Mouse (Mus musculus): ENCODE data around the gene Sall1. TPM values are rescaled to one million over a fixed set of nuclear protein-coding genes. Genes with fewer than 3 reads are reported as not detected.

Sall1 gene
- polyA plus RNA-seq, 1 experiment from 2014 or later = 0.62 TPM

DNA sequence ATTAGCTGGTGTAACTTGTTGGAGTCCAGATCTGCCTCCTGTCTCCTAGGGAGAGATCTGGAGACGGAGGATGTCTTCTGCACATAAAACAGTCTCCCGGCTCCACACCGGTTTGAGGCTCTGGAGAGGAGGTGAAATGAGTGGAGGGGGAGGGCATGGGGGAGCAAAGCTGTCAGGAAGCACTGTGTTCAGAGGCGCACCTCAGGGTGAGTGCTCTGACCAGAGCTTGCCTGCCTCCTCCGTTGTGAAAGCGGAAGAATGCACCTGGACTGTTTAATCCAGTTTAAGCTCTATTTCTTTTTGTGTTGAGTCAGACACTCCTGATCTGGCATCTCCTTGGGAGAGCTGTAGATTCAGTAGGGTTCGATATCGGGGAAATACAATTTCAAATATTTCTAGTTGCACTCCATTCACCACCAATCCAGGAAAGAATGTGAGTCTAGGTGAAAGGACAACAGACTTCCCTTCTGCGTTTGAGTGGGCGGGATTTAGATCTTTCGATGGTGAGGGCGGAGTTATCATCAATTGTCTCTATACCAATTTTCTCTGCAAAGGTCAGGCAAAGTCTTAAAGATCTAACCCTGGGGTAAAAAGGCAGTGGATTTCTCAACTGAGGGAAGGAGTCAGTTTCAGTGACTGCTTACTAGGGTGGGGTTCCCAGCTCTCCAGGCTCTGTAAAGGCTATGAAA lies 31.8 kb downstream of the Sall1 start:
- H3K4me1 ChIP-seq (ENCODE audit: control insufficient read depth, insufficient read depth, low read length) = no peaks in the 10 kb centered on the region
- ATAC-seq (ENCODE audit: insufficient number of reproducible peaks, insufficient read depth, low FRiP score, low read depth) = no peak
- H3K9ac ChIP-seq (replicated peaks; ENCODE audit: low read depth, low read length) = no peak overlapping the region
- WGBS = 32% methylated on average over 12 of the region's 12 CpGs
- no peak overlapping the region for H3K4me2 ChIP-seq (replicated peaks; ENCODE audit: low read depth, low read length)
- H3K36me3 ChIP-seq (ENCODE audit: control insufficient read depth, insufficient read depth, low read length) = no peaks in the 10 kb centered on the region
- H3K4me3 ChIP-seq (ENCODE audit: low read depth, low read length) = no peak overlapping the region
- H3K27ac ChIP-seq (ENCODE audit: low read length) = no peak overlapping the region
- 0 out of 2 replicates have a peak, but pooled peaks cover 5% of the 10 kb centered on the region for H3K27me3 ChIP-seq (ENCODE audit: control insufficient read depth, insufficient read depth, low read length)
- H3K9me3 ChIP-seq (ENCODE audit: control insufficient read depth, low read depth, low read length) = no peaks in the 10 kb centered on the region

DNA sequence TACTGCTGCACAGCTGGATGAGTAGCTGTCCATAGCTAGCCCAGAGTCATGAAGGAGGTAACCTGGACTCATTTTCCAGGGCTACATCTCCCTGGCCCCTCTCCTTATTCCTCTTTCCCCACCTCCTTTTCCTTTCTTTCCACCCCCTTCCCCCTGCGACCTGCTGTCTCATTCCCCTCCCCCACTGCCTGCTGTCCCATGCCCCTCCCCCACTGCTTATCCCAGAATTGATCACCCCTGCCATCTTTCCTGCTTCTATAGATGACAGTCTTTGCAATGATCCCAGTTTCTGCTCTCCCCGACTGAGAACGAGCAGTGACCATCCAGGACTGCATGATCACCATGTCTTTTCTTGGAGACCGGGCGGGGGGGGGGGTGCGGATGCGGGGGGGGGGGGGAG lies 35.2 kb downstream of the Sall1 start:
- H3K27ac ChIP-seq (ENCODE audit: low read length) = no peak overlapping the region
- no peaks in the 10 kb centered on the region for H3K36me3 ChIP-seq (ENCODE audit: control insufficient read depth, insufficient read depth, low read length)
- no peak for ATAC-seq (ENCODE audit: insufficient number of reproducible peaks, insufficient read depth, low FRiP score, low read depth)

DNA sequence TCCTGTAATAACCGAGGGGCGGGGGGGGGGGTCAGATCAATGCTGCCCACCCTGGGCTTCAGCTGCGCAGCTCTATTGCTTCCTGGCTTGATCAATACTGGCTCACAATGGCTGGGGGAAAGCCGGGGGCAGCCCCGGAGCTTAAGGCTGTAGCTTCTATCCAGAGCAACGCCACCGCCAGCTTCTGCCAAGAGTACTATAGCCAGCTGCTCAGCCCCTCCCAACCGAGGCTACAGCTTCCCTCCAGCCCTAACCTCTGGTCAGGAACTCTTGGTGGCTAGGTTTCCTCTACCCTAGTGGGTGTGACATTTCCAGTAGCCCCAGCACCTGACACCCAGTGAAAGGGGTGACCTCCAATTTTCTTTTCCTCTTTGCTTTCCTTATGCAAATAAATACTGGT lies 36.8 kb downstream of the Sall1 start:
- WGBS = 1% methylated on average over 8 of the region's 8 CpGs
- H3K4me2 ChIP-seq (replicated peaks; ENCODE audit: low read depth, low read length) = peak overlapping the region; percentile 72
- no peak overlapping the region for H3K27ac ChIP-seq (ENCODE audit: low read length)
- no peaks in the 10 kb centered on the region for H3K9me3 ChIP-seq (ENCODE audit: control insufficient read depth, low read depth, low read length)
- peak; percentile 42; the same call in 1 of the 2 replicates for ATAC-seq (ENCODE audit: insufficient number of reproducible peaks, insufficient read depth, low FRiP score, low read depth)
- H3K9ac ChIP-seq (replicated peaks; ENCODE audit: low read depth, low read length) = no peak overlapping the region
- H3K4me3 ChIP-seq (ENCODE audit: low read depth, low read length) = peak overlapping the region; percentile 36; the same call in 1 of the 2 replicates
- H3K4me1 ChIP-seq (ENCODE audit: control insufficient read depth, insufficient read depth, low read length) = peaks cover 9% of the 10 kb centered on the region; the same call in 1 of the 2 replicates
- peaks cover 10% of the 10 kb centered on the region; the same call in 1 of the 2 replicates for H3K27me3 ChIP-seq (ENCODE audit: control insufficient read depth, insufficient read depth, low read length)
- no peaks in the 10 kb centered on the region for H3K36me3 ChIP-seq (ENCODE audit: control insufficient read depth, insufficient read depth, low read length)

More for the DNA sequence above, 35.2 kb downstream of the Sall1 start:
- Histone ChIP-seq H3K4me1 (ENCODE audit: control insufficient read depth, insufficient read depth, low read length) (peaks cover 9% of the 10 kb centered on the region; the same call in 1 of the 2 replicates), H3K4me2 (replicated peaks; ENCODE audit: low read depth, low read length) (no peak overlapping the region), H3K9me3 (ENCODE audit: control insufficient read depth, low read depth, low read length) (no peaks in the 10 kb centered on the region), H3K27me3 (ENCODE audit: control insufficient read depth, insufficient read depth, low read length) (peaks cover 10% of the 10 kb centered on the region; the same call in 1 of the 2 replicates), H3K9ac (replicated peaks; ENCODE audit: low read depth, low read length) (no peak overlapping the region), H3K4me3 (ENCODE audit: low read depth, low read length) (no peak overlapping the region)
- WGBS = 38% methylated on average over 5 of the region's 7 CpGs

DNA sequence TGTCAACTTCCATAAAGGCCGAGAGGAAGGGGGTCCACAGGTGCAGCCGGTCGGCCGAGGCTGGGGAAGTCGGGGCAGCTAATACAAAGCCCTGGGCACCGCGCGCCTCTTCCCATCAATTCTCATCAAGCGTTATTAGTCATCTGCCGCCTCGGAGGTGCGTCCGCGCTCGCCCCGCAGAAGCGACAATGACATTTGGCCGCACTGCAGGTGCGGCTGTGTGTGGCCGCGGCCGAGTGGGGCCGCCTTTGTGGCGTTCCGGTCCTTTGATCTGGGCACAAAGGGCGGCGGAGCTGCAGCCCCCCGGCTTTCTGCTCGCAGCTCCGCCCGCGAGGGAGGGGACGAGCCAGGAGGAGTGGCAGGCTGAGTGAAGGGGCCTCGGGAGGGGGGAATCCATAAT lies 37.5 kb downstream of the Sall1 start:
- WGBS = under 1% methylated on average over 34 of the region's 34 CpGs
- H3K27ac ChIP-seq (ENCODE audit: low read length) = no peak overlapping the region
- peaks cover 10% of the 10 kb centered on the region; the same call in 1 of the 2 replicates for H3K27me3 ChIP-seq (ENCODE audit: control insufficient read depth, insufficient read depth, low read length)
- ATAC-seq (ENCODE audit: insufficient number of reproducible peaks, insufficient read depth, low FRiP score, low read depth) = no peak
- peak overlapping the region; percentile 72 for H3K4me2 ChIP-seq (replicated peaks; ENCODE audit: low read depth, low read length)
- H3K9ac ChIP-seq (replicated peaks; ENCODE audit: low read depth, low read length) = no peak overlapping the region; the same call in 1 of the 2 replicates
- peak overlapping the region; percentile 36 for H3K4me3 ChIP-seq (ENCODE audit: low read depth, low read length)
- no peaks in the 10 kb centered on the region for H3K9me3 ChIP-seq (ENCODE audit: control insufficient read depth, low read depth, low read length)
- H3K36me3 ChIP-seq (ENCODE audit: control insufficient read depth, insufficient read depth, low read length) = no peaks in the 10 kb centered on the region
- peaks cover 9% of the 10 kb centered on the region; the same call in 1 of the 2 replicates for H3K4me1 ChIP-seq (ENCODE audit: control insufficient read depth, insufficient read depth, low read length)

DNA sequence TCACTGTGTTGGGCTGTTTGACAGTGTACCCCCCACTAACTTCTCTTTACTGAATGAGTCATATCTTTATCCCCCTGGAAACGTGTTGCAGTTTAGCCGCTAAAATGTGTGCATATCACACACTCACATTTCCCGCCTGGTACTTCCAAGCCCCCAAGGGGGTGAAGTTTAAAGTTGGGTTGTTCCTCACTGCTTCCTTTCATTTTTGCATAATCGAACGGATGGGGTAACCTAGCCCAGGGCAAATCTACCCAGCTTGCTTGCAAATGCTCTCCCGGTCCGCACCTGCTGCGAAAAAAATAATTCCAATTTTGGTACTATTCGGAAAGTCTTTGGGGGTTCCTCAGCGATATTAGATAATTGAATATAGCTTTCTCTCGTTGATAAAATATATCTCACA lies 38.2 kb downstream of the Sall1 start:
- Histone ChIP-seq H3K27ac (ENCODE audit: low read length) (no peak overlapping the region), H3K9me3 (ENCODE audit: control insufficient read depth, low read depth, low read length) (no peaks in the 10 kb centered on the region), H3K27me3 (ENCODE audit: control insufficient read depth, insufficient read depth, low read length) (peaks cover 10% of the 10 kb centered on the region; the same call in 1 of the 2 replicates), H3K36me3 (ENCODE audit: control insufficient read depth, insufficient read depth, low read length) (no peaks in the 10 kb centered on the region), H3K4me3 (ENCODE audit: low read depth, low read length) (no peak overlapping the region; the same call in 1 of the 2 replicates), H3K4me1 (ENCODE audit: control insufficient read depth, insufficient read depth, low read length) (peaks cover 9% of the 10 kb centered on the region; the same call in 1 of the 2 replicates), H3K9ac (replicated peaks; ENCODE audit: low read depth, low read length) (no peak overlapping the region), H3K4me2 (replicated peaks; ENCODE audit: low read depth, low read length) (peak overlapping the region; percentile 72)
- ATAC-seq (ENCODE audit: insufficient number of reproducible peaks, insufficient read depth, low FRiP score, low read depth) = no peak
- 35% methylated on average over 11 of the region's 11 CpGs for WGBS

DNA sequence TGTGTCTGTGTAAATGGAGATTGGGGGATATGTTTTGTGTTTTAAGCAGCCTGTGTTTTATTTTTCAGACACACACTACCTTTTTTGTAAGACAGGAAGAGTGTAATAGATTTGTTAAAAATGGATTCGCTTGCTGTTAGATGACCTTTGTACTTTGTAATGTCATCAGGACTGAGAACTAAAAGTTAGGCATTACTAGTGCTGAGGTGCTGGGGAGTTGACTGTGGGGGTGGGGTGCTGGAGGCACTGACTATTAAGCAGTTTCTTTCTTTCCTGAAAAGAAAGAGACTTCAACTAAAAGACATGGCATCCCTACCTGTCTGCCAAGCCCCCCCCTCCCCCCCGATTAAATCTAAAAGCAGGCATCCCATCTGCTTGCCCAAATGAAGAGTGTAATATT lies 39.9 kb downstream of the Sall1 start:
- WGBS = 29% methylated on average over 2 of the region's 2 CpGs
- no peak overlapping the region for H3K4me2 ChIP-seq (replicated peaks; ENCODE audit: low read depth, low read length)
- H3K27me3 ChIP-seq (ENCODE audit: control insufficient read depth, insufficient read depth, low read length) = peaks cover 10% of the 10 kb centered on the region; the same call in 1 of the 2 replicates
- H3K4me1 ChIP-seq (ENCODE audit: control insufficient read depth, insufficient read depth, low read length) = peaks cover 9% of the 10 kb centered on the region; the same call in 1 of the 2 replicates
- no peak for ATAC-seq (ENCODE audit: insufficient number of reproducible peaks, insufficient read depth, low FRiP score, low read depth)
- no peak overlapping the region for H3K27ac ChIP-seq (ENCODE audit: low read length)
- H3K4me3 ChIP-seq (ENCODE audit: low read depth, low read length) = no peak overlapping the region
- H3K9ac ChIP-seq (replicated peaks; ENCODE audit: low read depth, low read length) = no peak overlapping the region
- no peaks in the 10 kb centered on the region for H3K9me3 ChIP-seq (ENCODE audit: control insufficient read depth, low read depth, low read length)
- no peaks in the 10 kb centered on the region for H3K36me3 ChIP-seq (ENCODE audit: control insufficient read depth, insufficient read depth, low read length)

DNA sequence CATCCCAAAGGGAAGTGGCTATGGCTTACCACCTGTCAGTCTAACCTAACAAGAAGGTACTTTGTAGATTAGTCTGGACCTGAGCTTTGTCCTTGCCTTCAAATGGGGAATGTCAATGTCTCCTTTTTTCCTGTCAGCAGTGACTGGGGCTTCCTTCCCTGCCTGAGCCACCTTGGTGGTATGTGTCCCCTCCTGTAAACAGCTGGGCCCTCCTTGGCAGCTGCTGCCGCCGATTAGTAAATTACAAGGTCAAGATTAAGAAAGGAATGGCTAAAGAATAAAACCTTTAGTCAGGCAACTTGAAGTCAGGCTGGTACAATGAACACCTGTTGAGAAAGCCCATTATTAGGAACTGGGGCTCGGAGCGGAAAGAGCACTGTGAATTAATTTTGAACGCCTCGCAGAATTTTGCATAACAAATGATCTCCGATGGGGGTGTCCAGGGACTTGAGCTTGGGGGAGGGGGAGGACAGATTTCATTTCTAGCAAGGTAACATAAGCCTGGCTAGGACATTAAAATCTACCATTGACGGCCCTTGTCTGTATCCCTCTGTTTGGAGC lies 40.5 kb downstream of the Sall1 start:
- ATAC-seq (ENCODE audit: insufficient number of reproducible peaks, insufficient read depth, low FRiP score, low read depth) = no peak
- Histone ChIP-seq H3K4me3 (ENCODE audit: low read depth, low read length) (no peak overlapping the region), H3K9me3 (ENCODE audit: control insufficient read depth, low read depth, low read length) (no peaks in the 10 kb centered on the region), H3K4me2 (replicated peaks; ENCODE audit: low read depth, low read length) (no peak overlapping the region), H3K4me1 (ENCODE audit: control insufficient read depth, insufficient read depth, low read length) (peaks cover 9% of the 10 kb centered on the region; the same call in 1 of the 2 replicates), H3K27me3 (ENCODE audit: control insufficient read depth, insufficient read depth, low read length) (peaks cover 10% of the 10 kb centered on the region; the same call in 1 of the 2 replicates), H3K36me3 (ENCODE audit: control insufficient read depth, insufficient read depth, low read length) (no peaks in the 10 kb centered on the region), H3K9ac (replicated peaks; ENCODE audit: low read depth, low read length) (no peak overlapping the region), H3K27ac (ENCODE audit: low read length) (no peak overlapping the region)
- WGBS = 40% methylated on average over 8 of the region's 8 CpGs

DNA sequence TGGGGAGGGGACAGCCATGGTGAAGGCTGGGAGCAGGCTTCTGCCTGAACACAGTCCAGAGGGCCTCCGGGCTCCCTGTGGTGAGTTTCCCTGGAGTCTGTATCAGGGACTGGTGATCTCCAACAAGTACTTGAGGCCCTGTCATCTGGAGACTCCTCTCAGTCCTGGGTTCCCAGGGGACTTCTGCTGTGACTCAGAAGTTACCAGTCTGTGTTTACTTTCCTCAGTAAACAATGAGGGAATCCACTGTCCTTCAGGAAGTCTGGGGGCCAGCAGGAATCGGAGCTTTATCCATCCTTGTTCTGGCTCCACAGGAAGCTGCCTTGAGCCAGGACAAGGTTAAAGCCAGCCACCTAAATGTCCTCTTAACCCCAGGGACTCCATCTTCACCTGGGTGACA lies 41.8 kb downstream of the Sall1 start:
- H3K27ac ChIP-seq (ENCODE audit: low read length) = no peak overlapping the region
- H3K9me3 ChIP-seq (ENCODE audit: control insufficient read depth, low read depth, low read length) = no peaks in the 10 kb centered on the region
- no peak overlapping the region for H3K9ac ChIP-seq (replicated peaks; ENCODE audit: low read depth, low read length)
- H3K4me3 ChIP-seq (ENCODE audit: low read depth, low read length) = no peak overlapping the region
- peaks cover 9% of the 10 kb centered on the region; the same call in 1 of the 2 replicates for H3K4me1 ChIP-seq (ENCODE audit: control insufficient read depth, insufficient read depth, low read length)
- H3K4me2 ChIP-seq (replicated peaks; ENCODE audit: low read depth, low read length) = no peak overlapping the region
- peaks cover 5% of the 10 kb centered on the region; the same call in 1 of the 2 replicates for H3K27me3 ChIP-seq (ENCODE audit: control insufficient read depth, insufficient read depth, low read length)
- whole genome bisulfite sequencing = 40% methylated on average over 2 of the region's 2 CpGs
- ATAC-seq (ENCODE audit: insufficient number of reproducible peaks, insufficient read depth, low FRiP score, low read depth) = no peak
- H3K36me3 ChIP-seq (ENCODE audit: control insufficient read depth, insufficient read depth, low read length) = no peaks in the 10 kb centered on the region

All from stomach, embryonic 14.5 days (tissue).